Comparison of ENCODE assay signal across 9 mouse cellular contexts in the genomic region with DNA sequence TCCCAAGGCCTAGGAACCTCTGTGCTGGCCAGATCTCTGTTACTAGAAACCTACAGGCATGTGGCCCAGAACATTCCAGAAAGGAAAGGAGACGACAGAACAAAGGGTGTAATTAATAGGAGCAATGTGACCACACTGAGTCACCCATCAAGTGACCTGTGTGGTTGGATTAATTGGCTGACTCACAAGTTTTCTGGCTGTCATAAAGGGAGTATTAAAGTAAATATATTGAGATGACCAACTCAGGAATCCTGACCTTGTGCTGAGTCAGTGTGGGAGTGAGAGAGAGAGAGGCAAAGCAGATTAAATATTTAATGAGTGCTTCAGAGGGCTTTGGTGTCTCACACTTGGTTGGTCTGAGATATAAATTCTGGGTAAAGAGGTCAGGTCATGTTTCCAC.
DNase-seq lines count a peak whose midpoint lies in the region; ATAC-seq and TF ChIP-seq lines count a peak whose summit lies in the region.
"Had no signal": no experiment of that assay in that cellular context is flagged by ENCODE, and none has a peak within 500 bp of the region (broad histone marks: within the 10 kb centered on the region; RNA-seq: fewer than 3 reads in every experiment).

No protein-coding gene starts in this region.

- H3K36me3 ChIP-seq in heart, embryonic 12.5 days: no peaks in the 10 kb centered on the region
- H3K36me3 ChIP-seq in C2C12 (ENCODE audit: control insufficient read depth, insufficient read depth): no peaks in the 10 kb centered on the region
- no peaks in the 10 kb centered on the region for H3K36me3 ChIP-seq in heart, embryonic 16.5 days (ENCODE audit: control insufficient read depth, insufficient read depth)
- no peaks in the 10 kb centered on the region for H3K36me3 ChIP-seq in midbrain, postnatal 0 days (ENCODE audit: insufficient read depth, low read length)
- H3K36me3 ChIP-seq: forebrain, embryonic 15.5 days had no signal

- no peak overlapping the region for H3K27ac ChIP-seq in heart, embryonic 12.5 days (ENCODE audit: poor library complexity, severe bottlenecking)
- H3K27ac ChIP-seq in heart, embryonic 16.5 days (ENCODE audit: low read length): no peak overlapping the region
- H3K27ac ChIP-seq in midbrain, postnatal 0 days (ENCODE audit: low read depth, low read length): no peak overlapping the region
- H3K27ac ChIP-seq: forebrain, embryonic 15.5 days had no signal

- H3ac ChIP-seq in C2C12 (ENCODE audit: control insufficient read depth, insufficient read length, low read depth): no peak overlapping the region

- H3K9ac ChIP-seq in heart, embryonic 12.5 days: no peak overlapping the region
- H3K9ac ChIP-seq in heart, embryonic 16.5 days (ENCODE audit: low read length): no peak overlapping the region
- H3K9ac ChIP-seq in midbrain, postnatal 0 days (replicated peaks; ENCODE audit: low read length, poor library complexity, severe bottlenecking): no peak overlapping the region
- H3K9ac ChIP-seq: forebrain, embryonic 15.5 days had no signal

- H3K79me3 ChIP-seq in C2C12 (ENCODE audit: low read depth): no peaks in the 10 kb centered on the region

- no peaks in the 10 kb centered on the region for H3K9me3 ChIP-seq in heart, embryonic 12.5 days (replicated peaks)
- H3K9me3 ChIP-seq in heart, embryonic 16.5 days (replicated peaks; ENCODE audit: control insufficient read depth, low read length): no peaks in the 10 kb centered on the region
- no peaks in the 10 kb centered on the region for H3K9me3 ChIP-seq in midbrain, postnatal 0 days (ENCODE audit: low read length)
- H3K9me3 ChIP-seq: forebrain, embryonic 15.5 days had no signal

- TF ChIP-seq CTCF in C2C12 (IDR thresholded peaks at IDR 0.05; ENCODE audit: control insufficient read depth, insufficient read depth, insufficient read length): no peak
- no peak for TF ChIP-seq CTCF in midbrain, postnatal 0 days (IDR thresholded peaks at IDR 0.05)

- H3K4me1 ChIP-seq in heart, embryonic 12.5 days (replicated peaks): no peaks in the 10 kb centered on the region; the same call in 1 of the 2 replicates
- no peaks in the 10 kb centered on the region for H3K4me1 ChIP-seq in heart, embryonic 16.5 days (ENCODE audit: control insufficient read depth, insufficient read depth, low read length)
- H3K4me1 ChIP-seq in midbrain, postnatal 0 days (ENCODE audit: insufficient read depth, low read length): no peaks in the 10 kb centered on the region
- H3K4me1 ChIP-seq: forebrain, embryonic 15.5 days had no signal

- ATAC-seq in heart, embryonic 12.5 days (ENCODE audit: insufficient number of reproducible peaks, low FRiP score): no peak
- peak; percentile 32; the same call in 1 of the 2 replicates for ATAC-seq in heart, embryonic 16.5 days (replicated peaks; ENCODE audit: extremely low read depth, insufficient read depth, low FRiP score)
- ATAC-seq in midbrain, postnatal 0 days (ENCODE audit: low FRiP score): no peak
- ATAC-seq: forebrain, embryonic 15.5 days had no signal

- no peaks in the 10 kb centered on the region for H3K79me2 ChIP-seq in C2C12 (ENCODE audit: control insufficient read depth, insufficient read depth)

- no peak overlapping the region for H3K4me2 ChIP-seq in heart, embryonic 12.5 days
- H3K4me2 ChIP-seq in heart, embryonic 16.5 days (ENCODE audit: low read depth, low read length): no peak overlapping the region
- H3K4me2 ChIP-seq in midbrain, postnatal 0 days (ENCODE audit: low read depth, low read length, poor library complexity, severe bottlenecking): no peak overlapping the region
- H3K4me2 ChIP-seq: forebrain, embryonic 15.5 days had no signal

- 35% methylated on average over 1 of the region's 1 CpGs for WGBS in heart, embryonic 12.5 days
- WGBS in heart, embryonic 16.5 days: 17% methylated on average over 1 of the region's 1 CpGs
- 66% methylated on average over 1 of the region's 1 CpGs for WGBS in midbrain, postnatal 0 days

- H3K27me3 ChIP-seq in heart, embryonic 12.5 days (replicated peaks): no peaks in the 10 kb centered on the region
- no peaks in the 10 kb centered on the region for H3K27me3 ChIP-seq in C2C12 (ENCODE audit: control insufficient read depth, insufficient read depth, insufficient read length)
- H3K27me3 ChIP-seq in heart, embryonic 16.5 days (ENCODE audit: control insufficient read depth, insufficient read depth, low read length): no peaks in the 10 kb centered on the region
- no peaks in the 10 kb centered on the region for H3K27me3 ChIP-seq in midbrain, postnatal 0 days (ENCODE audit: insufficient read depth, low read length)
- H3K27me3 ChIP-seq: forebrain, embryonic 15.5 days had no signal

- no peak overlapping the region for H3K4me3 ChIP-seq in heart, embryonic 12.5 days
- H3K4me3 ChIP-seq in C2C12 (ENCODE audit: insufficient read depth, poor library complexity, severe bottlenecking): no peak overlapping the region
- H3K4me3 ChIP-seq in heart, embryonic 16.5 days (ENCODE audit: low read length): no peak overlapping the region
- no peak overlapping the region for H3K4me3 ChIP-seq in midbrain, postnatal 0 days (ENCODE audit: low read depth, low read length)
- H3K4me3 ChIP-seq: forebrain, embryonic 15.5 days had no signal

- DNase-seq in heart, adult 8-10 months (ENCODE audit: low spot score): peak; percentile 64
- DNase-seq in kidney, postnatal 4 days: peak; percentile 61 to 71
- DNase-seq in layer of hippocampus, postnatal 25 days (ENCODE audit: extremely low spot score in 1 of 2, low spot score in 1 of 2): no peak
- no peak for DNase-seq in midbrain, postnatal 0 days (ENCODE audit: low spot score)
- no peak for DNase-seq in embryo, embryonic 10 days (ENCODE audit: low spot score)

TF ChIP-seq in C2C12, 6 proteins besides CTCF, POLR2A, EP300 and RAD21:
- TF ChIP-seq CEBPB (IDR thresholded peaks at IDR 0.05; ENCODE audit: low read depth): peak; percentile 9
- peak; percentile 24 for TF ChIP-seq MYOD1 (IDR thresholded peaks at IDR 0.05; ENCODE audit: control insufficient read depth, insufficient read length, low read depth)
- TF ChIP-seq MYOG (IDR thresholded peaks at IDR 0.05; ENCODE audit: control insufficient read depth, extremely low read depth, insufficient read length): no peak
- TF ChIP-seq FOSL1 (IDR thresholded peaks at IDR 0.05; ENCODE audit: insufficient read depth, low read length, poor library complexity, severe bottlenecking): peak; percentile 100
- TF ChIP-seq USF1 (IDR thresholded peaks at IDR 0.05; ENCODE audit: low read depth): peak; percentile 79
- peak; percentile 79 for TF ChIP-seq MAX (IDR thresholded peaks at IDR 0.05)

Comparison
In these comparisons a context has a peak if more than half of its experiments do, and no peak if none do; other contexts are left out.
1. DNase-seq: peak in heart, adult 8-10 months (single experiment) and kidney, postnatal 4 days (2 of 2); none in layer of hippocampus, postnatal 25 days (0 of 2), midbrain, postnatal 0 days (single experiment) and embryo, embryonic 10 days (single experiment).